Mouse (Mus musculus): ENCODE results near the gene Map2k1.

Map2k1 gene

DNA sequence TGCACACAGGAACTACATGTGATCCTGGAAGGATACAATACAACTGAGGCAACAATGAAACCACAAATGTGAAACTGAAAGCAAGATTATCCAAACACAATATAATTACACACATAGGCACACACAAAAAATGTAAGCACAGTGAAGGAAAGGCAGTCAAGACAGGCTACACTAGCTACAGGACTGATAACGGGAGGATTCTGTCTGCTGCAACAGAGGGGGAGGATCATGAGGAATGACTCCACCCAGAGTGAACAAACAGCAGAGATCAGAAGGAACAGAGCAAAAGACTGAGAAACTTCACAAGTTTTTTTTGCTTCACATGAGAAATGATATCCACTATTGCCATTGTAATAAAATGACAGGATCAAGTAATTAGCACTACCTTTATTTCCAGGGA lies 96.8 kb downstream of the Map2k1 start:
- DNase-seq (ENCODE audit: low read depth), result no peak

- DNase-seq (ENCODE audit: low read depth), result no peak
These were observed 113.6 kb downstream of the Map2k1 start for GRCm38 (mm10) chr9:64139879-64140278.

DNA sequence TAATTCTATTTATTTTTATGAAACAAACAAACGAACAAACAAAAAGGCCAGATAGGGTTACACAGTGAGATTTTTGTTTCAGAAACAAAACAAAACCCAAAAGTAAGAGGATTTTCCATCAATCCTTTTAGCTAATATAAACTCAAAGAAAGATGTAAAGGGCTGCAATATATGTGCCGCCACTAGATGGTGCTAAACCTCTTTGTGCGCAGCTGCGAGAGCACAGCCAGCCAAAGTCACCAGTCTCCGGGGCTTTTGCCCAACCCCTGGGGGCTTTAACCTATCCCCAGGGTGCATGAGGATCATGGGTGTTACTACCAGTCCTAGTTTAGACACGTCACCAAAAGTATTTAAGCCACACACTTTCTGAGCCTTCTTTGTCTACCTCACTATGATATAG lies 114.5 kb downstream of the Map2k1 start:
- DNase-seq (ENCODE audit: low read depth), result peak; percentile 28

Data from c-Kit-positive CD71-positive TER-119-negative erythroid progenitor cells, embryonic 14.5 days (primary cell).